Mouse (Mus musculus): Measurements from ENCODE around the gene Ldb2. TPM values are rescaled to one million over a fixed set of nuclear protein-coding genes. Genes with fewer than 3 reads are reported as not detected.

Ldb2 gene
- total and polyA plus RNA-seq, 3 experiments: 7.3 to 15.1 (median 7.6) TPM

- intact Hi-C loops (cut with DNase I): loop anchor here (2.0 kb wide), 1 partner anchor 32 kb away; no protein-coding TSS in a partner anchor
- 15% methylated on average over 3 of the region's 3 CpGs for WGBS
- H3K9ac ChIP-seq (ENCODE audit: low read depth, low read length): peak overlapping the region; percentile 44
- no peaks in the 10 kb centered on the region for H3K36me3 ChIP-seq (ENCODE audit: control insufficient read depth, insufficient read depth, low read length)
- H3K4me1 ChIP-seq (ENCODE audit: control insufficient read depth, insufficient read depth, low read length): no peaks in the 10 kb centered on the region; the same call in 1 of the 2 replicates
- peak; percentile 13 to 26 for DNase-seq
- H3K4me3 ChIP-seq: peak overlapping the region; percentile 59
- peak overlapping the region; percentile 81 for H3K27ac ChIP-seq
- H3K27me3 ChIP-seq (ENCODE audit: control insufficient read depth, insufficient read depth, low read length): no peaks in the 10 kb centered on the region
- TF ChIP-seq EP300 (IDR thresholded peaks at IDR 0.05; ENCODE audit: insufficient read depth, low read depth, low read length) (no peak), CTCF (IDR thresholded peaks at IDR 0.05) (no peak), POLR2A (IDR thresholded peaks at IDR 0.05; ENCODE audit: insufficient read depth, low read depth, low read length) (no peak)
- H3K79me2 ChIP-seq (replicated peaks; ENCODE audit: control insufficient read depth, insufficient read depth, low read length): peaks cover 2% of the 10 kb centered on the region; the same call in 1 of the 2 replicates
These were observed 987 bp downstream of the Ldb2 start for GRCm38 (mm10) chr5:44798493-44798892.

DNA sequence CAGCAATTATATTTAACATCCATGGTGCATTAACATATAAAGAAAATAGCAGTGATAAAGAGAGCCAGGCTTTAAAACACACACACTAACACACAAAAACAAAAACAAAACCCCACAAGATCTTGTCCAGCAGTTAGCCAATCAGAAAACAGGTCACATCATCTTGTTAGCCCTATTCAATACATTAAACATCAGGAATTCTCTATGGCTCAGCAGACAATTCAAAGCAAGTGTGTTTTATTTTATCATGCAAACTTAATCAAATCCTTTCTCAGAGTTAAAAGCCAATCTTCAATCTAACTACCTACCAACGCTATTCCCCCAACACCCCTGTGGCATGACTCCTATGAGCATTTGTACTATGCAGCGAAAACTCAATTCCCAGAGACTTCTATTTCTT lies 1.4 kb downstream of the Ldb2 start:
- DNase-seq: no peak
- Histone ChIP-seq H3K9ac (ENCODE audit: low read depth, low read length) (peak overlapping the region; percentile 67), H3K27me3 (ENCODE audit: control insufficient read depth, insufficient read depth, low read length) (no peaks in the 10 kb centered on the region), H3K27ac (peak overlapping the region; percentile 81), H3K79me2 (replicated peaks; ENCODE audit: control insufficient read depth, insufficient read depth, low read length) (peaks cover 2% of the 10 kb centered on the region; the same call in 1 of the 2 replicates), H3K4me3 (peak overlapping the region; percentile 59), H3K36me3 (ENCODE audit: control insufficient read depth, insufficient read depth, low read length) (no peaks in the 10 kb centered on the region), H3K4me1 (ENCODE audit: control insufficient read depth, insufficient read depth, low read length) (no peaks in the 10 kb centered on the region; the same call in none of the 2 replicates)
- TF ChIP-seq POLR2A (IDR thresholded peaks at IDR 0.05; ENCODE audit: insufficient read depth, low read depth, low read length): no peak
- no peak for TF ChIP-seq EP300 (IDR thresholded peaks at IDR 0.05; ENCODE audit: insufficient read depth, low read depth, low read length)
- TF ChIP-seq CTCF (IDR thresholded peaks at IDR 0.05): no peak
- 24% methylated on average over 2 of the region's 2 CpGs for WGBS
- intact Hi-C loops (cut with DNase I): loop anchor here (2.0 kb wide), 1 partner anchor 31 kb away; no protein-coding TSS in a partner anchor

DNA sequence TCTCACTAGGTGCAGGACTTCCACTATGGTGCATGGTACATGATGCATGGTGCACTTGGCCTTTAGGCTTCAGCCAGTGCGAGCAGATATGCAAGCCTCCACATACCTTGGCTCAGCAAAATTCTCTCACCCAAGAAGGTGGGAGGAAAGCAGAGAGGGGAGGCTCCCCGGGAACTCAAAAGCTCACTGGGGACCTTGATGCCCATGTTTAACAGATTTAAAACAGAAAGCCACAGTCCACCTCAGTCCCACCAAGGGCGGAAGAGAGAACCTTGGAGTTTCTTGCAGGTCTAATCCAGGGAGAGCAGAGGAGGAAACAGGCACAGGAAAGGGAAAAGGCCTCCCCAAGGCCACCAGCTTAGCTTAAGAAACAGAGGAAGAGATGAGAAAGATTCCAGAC lies 14.9 kb downstream of the Ldb2 start:
- Histone ChIP-seq H3K4me1 (ENCODE audit: control insufficient read depth, insufficient read depth, low read length) (peaks cover 6% of the 10 kb centered on the region), H3K27ac (peak overlapping the region; percentile 69), H3K79me2 (replicated peaks; ENCODE audit: control insufficient read depth, insufficient read depth, low read length) (no peaks in the 10 kb centered on the region), H3K4me3 (no peak overlapping the region), H3K27me3 (ENCODE audit: control insufficient read depth, insufficient read depth, low read length) (no peaks in the 10 kb centered on the region), H3K9ac (ENCODE audit: low read depth, low read length) (no peak overlapping the region), H3K36me3 (ENCODE audit: control insufficient read depth, insufficient read depth, low read length) (peaks cover 5% of the 10 kb centered on the region; the same call in 1 of the 2 replicates)
- 43% methylated on average over 3 of the region's 3 CpGs for WGBS
- intact Hi-C loops (cut with DNase I): no loop called here
- peak in 1 of 2 experiments; percentile 20 for DNase-seq
- TF ChIP-seq POLR2A (IDR thresholded peaks at IDR 0.05; ENCODE audit: insufficient read depth, low read depth, low read length): no peak
- TF ChIP-seq CTCF (IDR thresholded peaks at IDR 0.05): no peak
- 0 out of 2 replicates have a peak, but pooled peaks have one; percentile 20 for TF ChIP-seq EP300 (IDR thresholded peaks at IDR 0.05; ENCODE audit: insufficient read depth, low read depth, low read length)

DNA sequence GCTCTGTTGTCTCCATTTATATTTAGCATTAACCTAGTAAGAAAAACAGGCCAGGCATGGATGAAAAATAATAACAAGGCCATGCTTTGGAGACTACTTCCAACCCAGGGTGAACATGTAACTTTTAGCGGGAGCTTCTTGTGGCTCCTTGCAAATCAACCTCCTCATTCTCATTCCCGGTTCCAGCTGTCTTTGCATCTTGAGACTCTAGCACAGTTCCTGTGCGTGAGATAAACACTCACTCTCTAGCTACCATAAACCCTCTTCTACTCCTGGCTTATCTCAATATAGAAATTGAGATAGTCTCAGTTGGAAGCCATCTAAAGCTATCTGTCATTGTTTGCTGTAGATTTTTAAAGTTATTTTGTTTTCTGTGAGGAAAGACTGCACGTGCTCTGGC lies 20.1 kb downstream of the Ldb2 start:
- Histone ChIP-seq H3K27me3 (ENCODE audit: control insufficient read depth, insufficient read depth, low read length) (no peaks in the 10 kb centered on the region), H3K36me3 (ENCODE audit: control insufficient read depth, insufficient read depth, low read length) (no peaks in the 10 kb centered on the region), H3K9ac (ENCODE audit: low read depth, low read length) (no peak overlapping the region), H3K4me1 (ENCODE audit: control insufficient read depth, insufficient read depth, low read length) (no peaks in the 10 kb centered on the region), H3K4me3 (no peak overlapping the region), H3K27ac (no peak overlapping the region), H3K79me2 (replicated peaks; ENCODE audit: control insufficient read depth, insufficient read depth, low read length) (no peaks in the 10 kb centered on the region)
- no peak for DNase-seq
- WGBS: 56% methylated on average over 4 of the region's 4 CpGs
- no peak for TF ChIP-seq POLR2A (IDR thresholded peaks at IDR 0.05; ENCODE audit: insufficient read depth, low read depth, low read length)
- TF ChIP-seq EP300 (IDR thresholded peaks at IDR 0.05; ENCODE audit: insufficient read depth, low read depth, low read length): no peak
- TF ChIP-seq CTCF (IDR thresholded peaks at IDR 0.05): no peak
- intact Hi-C loops (cut with DNase I): no loop called here

DNA sequence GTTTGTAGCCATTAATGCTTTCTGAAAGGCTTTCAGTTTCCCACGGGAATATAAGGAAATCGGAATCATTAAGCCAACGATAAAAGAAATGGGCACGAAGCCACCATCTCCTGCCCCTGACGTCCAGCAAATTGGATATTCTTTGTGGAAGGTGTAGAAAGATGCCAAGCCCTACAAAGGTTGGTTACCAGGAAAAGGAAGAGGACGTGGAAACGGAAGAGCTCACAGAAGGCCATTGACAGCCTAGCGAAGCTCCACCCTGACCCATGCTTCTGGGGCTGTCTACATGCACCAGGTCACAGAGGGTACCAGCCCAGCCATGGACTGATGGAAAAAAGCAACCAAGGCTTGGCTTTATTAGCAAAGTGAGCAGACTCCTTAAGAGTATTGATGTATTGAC lies 31.0 kb downstream of the Ldb2 start:
- intact Hi-C loops (cut with DNase I): loop anchor here (10.0 kb wide), 1 partner anchor 274 kb away; no protein-coding TSS in a partner anchor
- Histone ChIP-seq H3K27me3 (ENCODE audit: control insufficient read depth, insufficient read depth, low read length) (no peaks in the 10 kb centered on the region), H3K36me3 (ENCODE audit: control insufficient read depth, insufficient read depth, low read length) (peaks cover 16% of the 10 kb centered on the region), H3K79me2 (replicated peaks; ENCODE audit: control insufficient read depth, insufficient read depth, low read length) (no peaks in the 10 kb centered on the region), H3K9ac (ENCODE audit: low read depth, low read length) (no peak overlapping the region), H3K4me1 (ENCODE audit: control insufficient read depth, insufficient read depth, low read length) (peaks cover 17% of the 10 kb centered on the region), H3K27ac (peak overlapping the region; percentile 80), H3K4me3 (no peak overlapping the region)
- 35% methylated on average over 8 of the region's 8 CpGs for WGBS
- TF ChIP-seq EP300 (IDR thresholded peaks at IDR 0.05; ENCODE audit: insufficient read depth, low read depth, low read length): no peak
- no peak for TF ChIP-seq POLR2A (IDR thresholded peaks at IDR 0.05; ENCODE audit: insufficient read depth, low read depth, low read length)
- no peak for TF ChIP-seq CTCF (IDR thresholded peaks at IDR 0.05)
- peak; percentile 21 to 26 for DNase-seq

DNA sequence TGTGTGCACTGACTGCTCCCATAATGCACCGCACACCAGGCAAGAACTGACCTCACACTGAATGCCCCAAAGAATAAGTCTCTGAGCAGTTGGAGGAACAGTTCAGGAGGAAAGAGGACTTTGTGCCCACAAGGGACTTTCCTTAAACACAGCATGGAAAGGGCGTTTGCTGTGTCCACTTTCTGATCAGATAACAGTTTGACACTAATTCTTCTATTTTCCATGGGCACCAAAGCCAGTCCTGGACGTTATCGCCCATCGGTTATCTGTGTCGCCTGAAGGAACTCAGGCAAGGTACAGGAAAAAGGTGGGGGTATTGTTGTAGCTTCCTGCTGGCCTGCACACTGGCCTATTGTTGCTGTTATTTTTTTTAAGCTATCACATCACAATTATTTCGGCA lies 34.6 kb downstream of the Ldb2 start:
- Histone ChIP-seq H3K27ac (peak overlapping the region; percentile 80), H3K9ac (ENCODE audit: low read depth, low read length) (no peak overlapping the region), H3K79me2 (replicated peaks; ENCODE audit: control insufficient read depth, insufficient read depth, low read length) (no peaks in the 10 kb centered on the region), H3K36me3 (ENCODE audit: control insufficient read depth, insufficient read depth, low read length) (peaks cover 19% of the 10 kb centered on the region), H3K4me1 (ENCODE audit: control insufficient read depth, insufficient read depth, low read length) (peaks cover 18% of the 10 kb centered on the region), H3K27me3 (ENCODE audit: control insufficient read depth, insufficient read depth, low read length) (no peaks in the 10 kb centered on the region), H3K4me3 (no peak overlapping the region)
- TF ChIP-seq EP300 (IDR thresholded peaks at IDR 0.05; ENCODE audit: insufficient read depth, low read depth, low read length): peak; percentile 99
- TF ChIP-seq CTCF (IDR thresholded peaks at IDR 0.05): no peak
- peak; percentile 69; the same call in 1 of the 2 replicates for TF ChIP-seq POLR2A (IDR thresholded peaks at IDR 0.05; ENCODE audit: insufficient read depth, low read depth, low read length)
- peak; percentile 26 to 53 for DNase-seq
- intact Hi-C loops (cut with DNase I): loop anchor here (5.0 to 10.0 kb wide), 2 partner anchors 67 to 270 kb away; no protein-coding TSS in a partner anchor
- whole genome bisulfite sequencing: 36% methylated on average over 7 of the region's 7 CpGs
